Mouse (Mus musculus) MEL (cell line): ENCODE measurements around the gene Mnt. TPM values are rescaled to one million over a fixed set of nuclear protein-coding genes. Genes with fewer than 3 reads are reported as not detected.

Experiments
- DNase-seq: peaks from one replicate; pipeline ENCODE4 v3.0.0; 2011; ENCODE audit warnings: low read depth, low spot score
- H3K27ac ChIP-seq: 2 replicates; pipeline ENCODE4 v1.5.1; 2012; ENCODE audit warnings: low read depth, mild to moderate bottlenecking, control low read depth, low read length, moderate library complexity; ENCODE audit not compliant: control insufficient read depth
- H3K27me3 ChIP-seq, 2 experiments: fragments of 150-350 bp in 1 of 2; sonication (generic) in 1 of 2; 2 replicates each; pipeline ENCODE4 v1.6.1; 2012; ENCODE audit warnings: low read length in 2 of 2, mild to moderate bottlenecking in 2 of 2, improper control_type of control experiment in 1 of 2, moderate library complexity in 1 of 2; ENCODE audit not compliant: insufficient read depth in 2 of 2, control insufficient read depth in 1 of 2
- H3K36me3 ChIP-seq, 2 experiments: 2 replicates each; pipeline ENCODE4 v1.6.1; 2012 to 2014; ENCODE audit warnings: low read length in 2 of 2, improper control_type of control experiment in 1 of 2, inconsistent platforms in 1 of 2, mild to moderate bottlenecking in 1 of 2; ENCODE audit not compliant: insufficient read depth in 2 of 2, control insufficient read depth in 1 of 2
- H3K4me1 ChIP-seq, 2 experiments: fragments of 150-350 bp in 1 of 2; sonication (generic) in 1 of 2; 2 replicates each; pipeline ENCODE4 v1.6.1; 2012; ENCODE audit warnings: low read length in 2 of 2, improper control_type of control experiment in 1 of 2, mild to moderate bottlenecking in 1 of 2; ENCODE audit not compliant: insufficient read depth in 2 of 2, control insufficient read depth in 1 of 2
- H3K4me3 ChIP-seq, 2 experiments: fragments of 150-350 bp in 1 of 2; sonication (generic) in 1 of 2; 2 replicates each; pipeline ENCODE4 v1.5.1; 2012; ENCODE audit warnings: low read depth in 2 of 2, low read length in 2 of 2, mild to moderate bottlenecking in 2 of 2, moderate library complexity in 2 of 2, control low read depth in 1 of 2, improper control_type of control experiment in 1 of 2; ENCODE audit not compliant: control insufficient read depth in 1 of 2, insufficient read depth in 1 of 2
- H3K79me2 ChIP-seq: 2 replicates; pipeline ENCODE4 v1.6.1; 2012; ENCODE audit warnings: mild to moderate bottlenecking, low read length, moderate library complexity; ENCODE audit not compliant: control insufficient read depth, poor library complexity, insufficient read depth
- H3K9ac ChIP-seq: 2 replicates; pipeline ENCODE4 v1.6.1; 2012; ENCODE audit warnings: low read depth, mild to moderate bottlenecking, control low read depth, low read length, moderate library complexity; ENCODE audit not compliant: control insufficient read depth, poor library complexity, severe bottlenecking
- H3K9me3 ChIP-seq: fragments of 150-350 bp; sonication (generic); replicated peaks from 2 replicates; pipeline ENCODE4 v1.6.1; 2012; ENCODE audit warnings: mild to moderate bottlenecking, low read length, improper control_type of control experiment, moderate library complexity; ENCODE audit not compliant: insufficient read depth
- ELF1 ChIP-seq: IDR thresholded peaks from 2 replicates; pipeline ENCODE4 v1.6.1; 2014; ENCODE audit warnings: low read depth, mild to moderate bottlenecking, inconsistent platforms, low read length, improper control_type of control experiment, moderate library complexity
- GABPA ChIP-seq: IDR thresholded peaks from 2 replicates; pipeline ENCODE4 v1.6.1; 2012; ENCODE audit warnings: low read depth, mild to moderate bottlenecking, inconsistent platforms, low read length, improper control_type of control experiment, moderate library complexity
- MAX ChIP-seq: IDR thresholded peaks from 2 replicates; pipeline ENCODE4 v1.6.1; 2011; ENCODE audit warnings: low read length, improper control_type of control experiment
- MYC ChIP-seq: IDR thresholded peaks from 2 replicates; pipeline ENCODE4 v1.6.1; 2011; ENCODE audit warnings: low read depth, mild to moderate bottlenecking, low read length, improper control_type of control experiment, moderate library complexity
- TAL1 ChIP-seq: IDR thresholded peaks from 2 replicates; pipeline ENCODE4 v1.6.1; 2012; ENCODE audit warnings: mild to moderate bottlenecking, inconsistent platforms, low read length, moderate library complexity, mixed read lengths
- TCF12 ChIP-seq: IDR thresholded peaks from 2 replicates; pipeline ENCODE4 v1.6.1; 2014; ENCODE audit warnings: low read depth, mild to moderate bottlenecking, inconsistent platforms, low read length, improper control_type of control experiment, moderate library complexity
- UBTF ChIP-seq: IDR thresholded peaks from 2 replicates; pipeline ENCODE4 v1.6.1; 2012; ENCODE audit warnings: low read depth, mild to moderate bottlenecking, inconsistent platforms, low read length, improper control_type of control experiment, moderate library complexity, borderline replicate concordance; ENCODE audit not compliant: insufficient read depth
- USF1 ChIP-seq: IDR thresholded peaks from 2 replicates; pipeline ENCODE4 v1.6.1; 2014; ENCODE audit warnings: low read depth, mild to moderate bottlenecking, inconsistent platforms, low read length, improper control_type of control experiment, moderate library complexity
- polyA plus RNA-seq, 2 experiments: library from polyadenylated mRNA; stranded (reverse) in 1 of 2; unstranded in 1 of 2; fragments of >175 nt in 1 of 2; fragments of >200 nt in 1 of 2; gene quantifications; 2 replicates each; pipeline versions ENCODE4 v1.2.1 to v1.2.4; 2012; ENCODE audit warnings: low replicate concordance in 2 of 2, low read depth in 1 of 2; ENCODE audit not compliant: insufficient read length in 2 of 2, insufficient read depth in 1 of 2, missing spikeins in 1 of 2
- total RNA-seq: library from RNA; depleted of rRNA; stranded (reverse); fragments of 300-350 nt; gene quantifications from 2 replicates; pipeline ENCODE4 v1.2.3, GENCODE M21; 2012; rRNA removed

Gene Mnt
- total and polyA plus RNA-seq, 3 experiments, result 5.8 to 37.3 TPM; not detected in 1

GRCm38 (mm10) chr11:74894619-74895018 is 63.9 kb downstream of the Mnt start:
- Histone ChIP-seq H3K27ac (no peak overlapping the region), H3K4me3 (no peak overlapping the region), H3K36me3 (peaks cover 2 to 5% of the 10 kb centered on the region in 2 experiments; a peak in 3 of 4 replicates), H3K9me3 (no peaks in the 10 kb centered on the region), H3K9ac (no peak overlapping the region), H3K4me1 (peaks cover 0 to 2% of the 10 kb centered on the region in 2 experiments; a peak in 2 of 4 replicates), H3K79me2 (peaks cover 29% of the 10 kb centered on the region)
- TF ChIP-seq ELF1 (no peak), GABPA (no peak), UBTF (no peak), MYC (no peak), USF1 (no peak), MAX (no peak), TCF12 (no peak), TAL1 (no peak)
- TF ChIP-seq, all 39 proteins: peak for 0
- no peak for DNase-seq
- no peaks in the 10 kb centered on the region for H3K27me3 ChIP-seq

Other genes starting within 250 kb of the Mnt start
- 10.1 and 13.2 TPM in 2 replicates for gene Rap1gap2, start 220.0 kb upstream of the Mnt start, total RNA-seq
- 1 to 10 TPM in 1 of 2 experiments, not detected in 1; 5.8 TPM for gene Rap1gap2, start 220.0 kb upstream of the Mnt start, polyA plus RNA-seq
- gene Ccdc92b, start 211.3 kb upstream of the Mnt start, total RNA-seq, result 0.12 and 0.13 TPM in 2 replicates
- 1 to 10 TPM in 1 of 2 experiments, not detected in 1; 1.3 TPM for gene Ccdc92b, start 211.3 kb upstream of the Mnt start, polyA plus RNA-seq
- gene Cluh, start 181.4 kb upstream of the Mnt start, total RNA-seq, result 107 and 115 TPM in 2 replicates
- 100 to 1,000 TPM in 1 of 2 experiments, 10 to 100 TPM in 1; 53.8 to 135 TPM for gene Cluh, start 181.4 kb upstream of the Mnt start, polyA plus RNA-seq
- 65.8 and 67.4 TPM in 2 replicates for gene Pafah1b1, start 106.2 kb upstream of the Mnt start, total RNA-seq
- 10 to 100 TPM in 1 of 2 experiments, not detected in 1; 54.5 TPM for gene Pafah1b1, start 106.2 kb upstream of the Mnt start, polyA plus RNA-seq
- gene Mettl16, start 60.1 kb upstream of the Mnt start, total RNA-seq, result 110 and 116 TPM in 2 replicates
- gene Mettl16, start 60.1 kb upstream of the Mnt start, polyA plus RNA-seq, result 10 to 100 TPM in 1 of 2 experiments, not detected in 1; 76.3 TPM
- gene Sgsm2, start 66.1 kb downstream of the Mnt start, total RNA-seq, result 7.2 and 8.0 TPM in 2 replicates
- 10 to 100 TPM in 1 of 2 experiments, not detected in 1; 15.1 TPM for gene Sgsm2, start 66.1 kb downstream of the Mnt start, polyA plus RNA-seq
- 165 and 178 TPM in 2 replicates for gene Tsr1, start 67.2 kb downstream of the Mnt start, total RNA-seq
- 100 to 1,000 TPM; 123 to 129 TPM for gene Tsr1, start 67.2 kb downstream of the Mnt start, polyA plus RNA-seq
- 11.6 and 13.6 TPM in 2 replicates for gene Smg6, start 94.9 kb downstream of the Mnt start, total RNA-seq
- 10 to 100 TPM in 1 of 2 experiments, not detected in 1; 19.0 TPM for gene Smg6, start 94.9 kb downstream of the Mnt start, polyA plus RNA-seq
- 4.1 and 5.2 TPM in 2 replicates for gene Srr, start 95.0 kb downstream of the Mnt start, total RNA-seq
- gene Srr, start 95.0 kb downstream of the Mnt start, polyA plus RNA-seq, result 1 to 10 TPM in 1 of 2 experiments, not detected in 1; 6.8 TPM